Mouse (Mus musculus): ENCODE data around the gene Fam50a.

- TF ChIP-seq CTCF (conservative IDR thresholded peaks at IDR 0.05; ENCODE audit: low read length) = no peak
- TF ChIP-seq NANOG (IDR thresholded peaks at IDR 0.05; ENCODE audit: borderline replicate concordance, low read length) = no peak
- no peak for TF ChIP-seq POU5F1 (IDR thresholded peaks at IDR 0.05; ENCODE audit: borderline replicate concordance, low read length)
Measured at GRCm38 (mm10) chrX:74283092-74283437, 29.8 kb upstream of the Fam50a start.

Measured in E14TG2a.4 (cell line).